Comparison of ENCODE assay signal across 1 mouse cellular context in genomic region chr2:4917326-4918021, GRCm38 (mm10).
TF ChIP-seq lines count a peak whose summit lies in the region.

No protein-coding gene starts in this region.

TF ChIP-seq in CH12.LX, 34 proteins besides CTCF, POLR2A, EP300 and RAD21:
- TF ChIP-seq NELFE (IDR thresholded peaks at IDR 0.05; ENCODE audit: low read depth, low read length) = peak; percentile 40; the same call in 1 of the 2 replicates
- TF ChIP-seq SIN3A (IDR thresholded peaks at IDR 0.05; ENCODE audit: low read length) = peak; percentile 83; the same call in 1 of the 2 replicates
- peak; percentile 73 for TF ChIP-seq ELF1 (IDR thresholded peaks at IDR 0.05; ENCODE audit: low read depth, low read length)
- TF ChIP-seq TCF12 (IDR thresholded peaks at IDR 0.05; ENCODE audit: low read depth, low read length) = peak; percentile 44; the same call in 1 of the 2 replicates
- 0 out of 2 replicates have a peak, but pooled peaks have one; percentile 9 for TF ChIP-seq ZMIZ1 (IDR thresholded peaks at IDR 0.05; ENCODE audit: low read depth, low read length)
- peak; percentile 60 for TF ChIP-seq ZNF384 (IDR thresholded peaks at IDR 0.05; ENCODE audit: low read depth, low read length)
- TF ChIP-seq CHD2 (IDR thresholded peaks at IDR 0.05; ENCODE audit: low read length) = peak; percentile 90
- peak; percentile 85 for TF ChIP-seq SMC3 (IDR thresholded peaks at IDR 0.05; ENCODE audit: low read depth, low read length)
- TF ChIP-seq HCFC1 (IDR thresholded peaks at IDR 0.05; ENCODE audit: low read depth, low read length) = peak; percentile 50
- no peak for TF ChIP-seq JUND (conservative IDR thresholded peaks at IDR 0.05; ENCODE audit: low read depth, low read length)
- TF ChIP-seq BHLHE40 (IDR thresholded peaks at IDR 0.05; ENCODE audit: low read depth, low read length) = peak; percentile 58
- 0 out of 2 replicates have a peak, but pooled peaks have one; percentile 49 for TF ChIP-seq RCOR1 (conservative IDR thresholded peaks at IDR 0.05; ENCODE audit: low read depth, low read length)
- no peak for TF ChIP-seq UBTF (IDR thresholded peaks at IDR 0.05; ENCODE audit: low read depth, low read length)
- peak; percentile 48 for TF ChIP-seq TBP (conservative IDR thresholded peaks at IDR 0.05; ENCODE audit: low read depth, low read length)
- TF ChIP-seq MEF2A (IDR thresholded peaks at IDR 0.05; ENCODE audit: borderline replicate concordance, low read depth, low read length) = peak; percentile 64; the same call in 1 of the 2 replicates
- TF ChIP-seq GABPA (IDR thresholded peaks at IDR 0.05; ENCODE audit: insufficient replicate concordance, low read depth, low read length) = no peak
- TF ChIP-seq MYC (IDR thresholded peaks at IDR 0.05; ENCODE audit: low read depth, low read length) = 0 out of 2 replicates have a peak, but pooled peaks have one; percentile 29
- TF ChIP-seq ETS1 (conservative IDR thresholded peaks at IDR 0.05; ENCODE audit: low read depth, low read length) = peak; percentile 44
- peak; percentile 41 for TF ChIP-seq ZC3H11A (IDR thresholded peaks at IDR 0.05; ENCODE audit: low read depth, low read length)
- TF ChIP-seq CHD1 (IDR thresholded peaks at IDR 0.05; ENCODE audit: low read depth, low read length) = no peak
- TF ChIP-seq KAT2A (IDR thresholded peaks at IDR 0.05; ENCODE audit: insufficient replicate concordance, low read length) = no peak
- TF ChIP-seq MAX (IDR thresholded peaks at IDR 0.05; ENCODE audit: low read length) = no peak; the same call in 1 of the 2 replicates
- TF ChIP-seq IRF4 (IDR thresholded peaks at IDR 0.05; ENCODE audit: low read depth, low read length) = peak; percentile 72; the same call in 1 of the 2 replicates
- peak; percentile 93 for TF ChIP-seq MAZ (IDR thresholded peaks at IDR 0.05; ENCODE audit: low read depth, low read length)
